Mouse (Mus musculus) limb, embryonic 12.5 days (tissue): ENCODE measurements around the gene Tas1r3. TPM values are rescaled to one million over a fixed set of nuclear protein-coding genes. Genes with fewer than 3 reads are reported as not detected.

Source experiments
- ATAC-seq: fragments of 200-750 bp; cut with Nextera tagmentation; 2 replicates; pipeline ENCODE4 v1.8.0; 2017; ENCODE audit warnings: low read depth, moderate TSS enrichment; ENCODE audit not compliant: insufficient number of reproducible peaks, insufficient read depth, low FRiP score, low TSS enrichment
- H3K27ac ChIP-seq: fragments of 300-500 bp; sonication (generic); 2 replicates; pipeline ENCODE4 v1.5.1; 2016; ENCODE audit warnings: mild to moderate bottlenecking, moderate library complexity
- H3K27me3 ChIP-seq: fragments of 300-500 bp; sonication (generic); 2 replicates; pipeline ENCODE4 v1.6.1; 2016; ENCODE audit warnings: mild to moderate bottlenecking, moderate library complexity
- H3K36me3 ChIP-seq: fragments of 300-500 bp; sonication (generic); 2 replicates; pipeline ENCODE4 v1.6.1; 2016; ENCODE audit warnings: mild to moderate bottlenecking, moderate library complexity
- H3K4me1 ChIP-seq: fragments of 300-500 bp; sonication (generic); replicated peaks from 2 replicates; pipeline ENCODE4 v1.6.1; 2016
- H3K4me2 ChIP-seq: fragments of 300-500 bp; sonication (generic); 2 replicates; pipeline ENCODE4 v1.6.1; 2016; ENCODE audit warnings: mild to moderate bottlenecking, moderate library complexity
- H3K4me3 ChIP-seq: fragments of 300-500 bp; sonication (generic); replicated peaks from 2 replicates; pipeline ENCODE4 v1.5.1; 2016; ENCODE audit warnings: mild to moderate bottlenecking
- H3K9ac ChIP-seq: fragments of 300-500 bp; sonication (generic); replicated peaks from 2 replicates; pipeline ENCODE4 v1.6.1; 2016; ENCODE audit warnings: mild to moderate bottlenecking, moderate library complexity
- H3K9me3 ChIP-seq: fragments of 300-500 bp; sonication (generic); 2 replicates; pipeline ENCODE4 v1.6.1; 2016; ENCODE audit warnings: mild to moderate bottlenecking, moderate library complexity
- WGBS: fragments of 180-500 bp; shearing (Covaris S2); methylation state at CpG from one replicate; pipeline ENCODE4 v1.1.7; 2016; 5-methylcytosine and 5-hydroxymethylcytosine counted together
- polyA plus RNA-seq: library from polyadenylated mRNA; unstranded; fragments of >200 nt; fragmentation: Nextera tagmentation; extraction: Ambion mirVana; gene quantifications from 2 replicates; pipeline ENCODE4 v1.2.1, GENCODE M21; 2016

The Tas1r3 gene
- 0.39 and 0.74 TPM in 2 replicates for polyA plus RNA-seq

- ATAC-seq = no peak
- Histone ChIP-seq H3K9ac (no peak within 1 kb of the TSS), H3K4me1 (no peaks in the 10 kb centered on the region), H3K4me2 (no peak within 1 kb of the TSS), H3K36me3 (peaks cover 53% of the 10 kb centered on the region), H3K27me3 (no peaks in the 10 kb centered on the region), H3K27ac (no peak within 1 kb of the TSS), H3K4me3 (no peak within 1 kb of the TSS), H3K9me3 (no peaks in the 10 kb centered on the region)
- 82% methylated on average over 5 of the region's 5 CpGs for WGBS
Measured at GRCm38 (mm10) chr4:155863001-155863400, at the start of gene Tas1r3. Gene Tas1r3 (minus strand): TSS chr4:155863362.

GRCm38 (mm10) chr4:155908751-155909150, 45.6 kb upstream of the Tas1r3 start:
- 88% methylated on average over 4 of the region's 4 CpGs for WGBS
- Histone ChIP-seq H3K9me3 (no peaks in the 10 kb centered on the region), H3K27ac (no peak overlapping the region), H3K4me3 (no peak overlapping the region), H3K4me1 (0 out of 2 replicates have a peak, but pooled peaks cover 3% of the 10 kb centered on the region), H3K4me2 (no peak overlapping the region), H3K9ac (no peak overlapping the region), H3K27me3 (no peaks in the 10 kb centered on the region), H3K36me3 (peaks cover 35% of the 10 kb centered on the region)
- ATAC-seq = no peak

GRCm38 (mm10) chr4:155908281-155908680, 45.1 kb upstream of the Tas1r3 start:
- no peak overlapping the region for H3K9ac ChIP-seq
- H3K4me3 ChIP-seq = no peak overlapping the region
- H3K27ac ChIP-seq = no peak overlapping the region
- no peak overlapping the region for H3K4me2 ChIP-seq
- H3K9me3 ChIP-seq = no peaks in the 10 kb centered on the region
- WGBS = 79% methylated on average over 7 of the region's 7 CpGs
- no peaks in the 10 kb centered on the region for H3K27me3 ChIP-seq
- ATAC-seq = no peak
- H3K4me1 ChIP-seq = 0 out of 2 replicates have a peak, but pooled peaks cover 3% of the 10 kb centered on the region
- peaks cover 39% of the 10 kb centered on the region for H3K36me3 ChIP-seq

- Histone ChIP-seq H3K4me1 (0 out of 2 replicates have a peak, but pooled peaks cover 3% of the 10 kb centered on the region), H3K27me3 (no peaks in the 10 kb centered on the region), H3K4me3 (no peak overlapping the region), H3K27ac (no peak overlapping the region), H3K4me2 (no peak overlapping the region), H3K9me3 (no peaks in the 10 kb centered on the region), H3K9ac (no peak overlapping the region), H3K36me3 (peaks cover 52% of the 10 kb centered on the region)
- 84% methylated on average over 11 of the region's 11 CpGs for WGBS
- no peak for ATAC-seq
Measured at GRCm38 (mm10) chr4:155907003-155907402, 43.8 kb upstream of the Tas1r3 start.

GRCm38 (mm10) chr4:155906125-155906524, 43.0 kb upstream of the Tas1r3 start:
- Histone ChIP-seq H3K9me3 (no peaks in the 10 kb centered on the region), H3K4me2 (no peak overlapping the region), H3K36me3 (peaks cover 61% of the 10 kb centered on the region), H3K9ac (no peak overlapping the region), H3K27ac (no peak overlapping the region), H3K27me3 (no peaks in the 10 kb centered on the region), H3K4me1 (0 out of 2 replicates have a peak, but pooled peaks cover 3% of the 10 kb centered on the region), H3K4me3 (no peak overlapping the region)
- no peak for ATAC-seq
- 85% methylated on average over 9 of the region's 9 CpGs for WGBS

- Histone ChIP-seq H3K4me2 (no peak overlapping the region), H3K4me3 (no peak overlapping the region), H3K9me3 (no peaks in the 10 kb centered on the region), H3K4me1 (0 out of 2 replicates have a peak, but pooled peaks cover 3% of the 10 kb centered on the region), H3K9ac (no peak overlapping the region), H3K27me3 (no peaks in the 10 kb centered on the region), H3K27ac (no peak overlapping the region), H3K36me3 (peaks cover 66% of the 10 kb centered on the region)
- ATAC-seq = no peak
- WGBS = 85% methylated on average over 13 of the region's 13 CpGs
Measured at GRCm38 (mm10) chr4:155905634-155906033, 42.5 kb upstream of the Tas1r3 start.

- Histone ChIP-seq H3K9me3 (no peaks in the 10 kb centered on the region), H3K4me2 (no peak overlapping the region), H3K4me1 (no peaks in the 10 kb centered on the region), H3K27ac (no peak overlapping the region), H3K9ac (no peak overlapping the region), H3K4me3 (no peak overlapping the region), H3K36me3 (peaks cover 77% of the 10 kb centered on the region), H3K27me3 (no peaks in the 10 kb centered on the region)
- WGBS = 91% methylated on average over 13 of the region's 13 CpGs
- no peak for ATAC-seq
Measured at GRCm38 (mm10) chr4:155904318-155905102, 41.3 kb upstream of the Tas1r3 start.

- H3K4me3 ChIP-seq = no peak overlapping the region
- no peaks in the 10 kb centered on the region for H3K27me3 ChIP-seq
- ATAC-seq = no peak
- no peak overlapping the region for H3K27ac ChIP-seq
- H3K36me3 ChIP-seq = peaks cover 90% of the 10 kb centered on the region
- no peak overlapping the region for H3K9ac ChIP-seq
- no peaks in the 10 kb centered on the region for H3K4me1 ChIP-seq
- 93% methylated on average over 13 of the region's 13 CpGs for WGBS
- H3K4me2 ChIP-seq = no peak overlapping the region
- H3K9me3 ChIP-seq = no peaks in the 10 kb centered on the region
Measured at GRCm38 (mm10) chr4:155903246-155903645, 40.1 kb upstream of the Tas1r3 start.

GRCm38 (mm10) chr4:155901205-155901604, 38.0 kb upstream of the Tas1r3 start:
- WGBS = 82% methylated on average over 3 of the region's 3 CpGs
- Histone ChIP-seq H3K27me3 (no peaks in the 10 kb centered on the region), H3K36me3 (peaks cover 93% of the 10 kb centered on the region), H3K9ac (no peak overlapping the region), H3K9me3 (no peaks in the 10 kb centered on the region), H3K4me3 (no peak overlapping the region), H3K4me2 (no peak overlapping the region), H3K4me1 (no peaks in the 10 kb centered on the region), H3K27ac (no peak overlapping the region)
- no peak for ATAC-seq

- 97% methylated on average over 7 of the region's 7 CpGs for WGBS
- peaks cover 12% of the 10 kb centered on the region for H3K4me1 ChIP-seq
- no peaks in the 10 kb centered on the region for H3K9me3 ChIP-seq
- no peak overlapping the region for H3K4me3 ChIP-seq
- H3K27ac ChIP-seq = no peak overlapping the region
- no peak for ATAC-seq
- H3K9ac ChIP-seq = no peak overlapping the region
- H3K4me2 ChIP-seq = no peak overlapping the region
- peaks cover 76% of the 10 kb centered on the region for H3K36me3 ChIP-seq
- H3K27me3 ChIP-seq = no peaks in the 10 kb centered on the region
Measured at GRCm38 (mm10) chr4:155899355-155899754, 36.2 kb upstream of the Tas1r3 start.

GRCm38 (mm10) chr4:155898318-155898717, 35.2 kb upstream of the Tas1r3 start:
- Histone ChIP-seq H3K4me2 (no peak overlapping the region), H3K36me3 (peaks cover 66% of the 10 kb centered on the region), H3K27ac (no peak overlapping the region), H3K9me3 (no peaks in the 10 kb centered on the region), H3K27me3 (no peaks in the 10 kb centered on the region), H3K9ac (no peak overlapping the region), H3K4me1 (peaks cover 22% of the 10 kb centered on the region), H3K4me3 (no peak overlapping the region)
- no peak for ATAC-seq
- 95% methylated on average over 2 of the region's 2 CpGs for WGBS

GRCm38 (mm10) chr4:155896461-155896860, 33.3 kb upstream of the Tas1r3 start:
- no peak overlapping the region for H3K27ac ChIP-seq
- no peak overlapping the region for H3K4me2 ChIP-seq
- WGBS = 97% methylated on average over 12 of the region's 12 CpGs
- no peak for ATAC-seq
- peaks cover 31% of the 10 kb centered on the region for H3K4me1 ChIP-seq
- H3K9ac ChIP-seq = no peak overlapping the region
- no peaks in the 10 kb centered on the region for H3K27me3 ChIP-seq
- peaks cover 47% of the 10 kb centered on the region for H3K36me3 ChIP-seq
- no peak overlapping the region for H3K4me3 ChIP-seq
- no peaks in the 10 kb centered on the region for H3K9me3 ChIP-seq
